Mouse (Mus musculus): ENCODE data around the gene Med25.

- TF ChIP-seq CTCF (IDR thresholded peaks at IDR 0.05; ENCODE audit: control insufficient read depth, insufficient read depth, insufficient replicate concordance, low read depth, low read length) (no peak), POLR2A (IDR thresholded peaks at IDR 0.05; ENCODE audit: control insufficient read depth, low read depth, low read length) (no peak)
These were observed 30.0 kb upstream of the Med25 start for GRCm38 (mm10) chr7:44922530-44922929.
